Comparison of ENCODE assay signal across 16 mouse cellular contexts in the genomic region with DNA sequence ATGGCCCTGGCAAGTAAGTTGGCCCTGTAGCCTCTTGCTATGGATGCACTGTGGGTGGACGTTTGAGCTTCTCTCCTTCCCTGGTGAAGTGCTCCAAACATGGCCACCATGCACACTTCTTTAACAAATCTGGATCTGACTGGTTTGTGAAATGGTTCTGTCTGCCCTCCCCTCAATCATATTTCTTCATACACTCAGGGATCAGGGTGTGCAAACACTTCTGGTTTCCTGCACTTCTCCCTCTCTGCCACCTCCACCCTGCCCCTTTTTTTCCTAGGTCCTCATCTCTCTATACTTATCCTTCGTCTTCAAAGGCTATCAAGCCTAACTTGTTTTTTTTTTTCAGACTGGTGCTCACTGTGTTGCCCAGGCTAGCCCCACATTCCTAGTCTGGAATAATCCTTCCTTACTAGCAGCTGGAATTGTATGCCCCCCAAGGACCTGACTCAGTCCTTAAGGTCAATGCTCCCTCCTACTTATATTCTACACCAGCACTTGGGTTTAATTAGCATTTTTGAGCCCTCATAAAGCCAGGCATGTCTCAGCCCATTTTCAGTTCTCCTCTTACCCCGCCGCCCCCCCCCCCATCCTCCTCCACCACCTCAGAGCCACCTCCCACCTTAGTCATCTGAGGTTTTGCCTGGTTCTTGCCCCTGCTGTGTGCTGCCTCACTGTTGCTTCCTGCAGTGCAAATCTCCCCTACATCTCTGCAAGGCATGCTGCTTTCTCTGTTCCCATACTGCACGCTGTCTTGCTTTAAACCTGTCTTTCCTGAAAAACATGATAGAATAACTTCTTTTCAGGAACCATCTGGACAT.
"Had no signal": no experiment of that assay in that cellular context is flagged by ENCODE, and none has a peak within 500 bp of the region (broad histone marks: within the 10 kb centered on the region; RNA-seq: fewer than 3 reads in every experiment).

No protein-coding gene starts in this region.

- H3K9me3 ChIP-seq: limb, embryonic 13.5 days; midbrain, embryonic 10.5 days; neural tube, embryonic 15.5 days had no signal

- H3K4me3 ChIP-seq: limb, embryonic 13.5 days; midbrain, embryonic 10.5 days; myocyte; neural tube, embryonic 15.5 days had no signal

- H3K27me3 ChIP-seq: limb, embryonic 13.5 days; neural tube, embryonic 15.5 days had no signal

- H3K4me2 ChIP-seq: limb, embryonic 13.5 days; neural tube, embryonic 15.5 days had no signal

- H3K4me1 ChIP-seq: neural tube, embryonic 15.5 days had no signal

- ATAC-seq: intestine, postnatal 0 days had no signal

- DNase-seq: kidney, adult 8-10 months; kidney, postnatal 10 days; kidney, postnatal 4 days; left cerebral cortex, postnatal 4 days; midbrain, embryonic 14.5 days; retina, postnatal 1 day; right cerebral cortex, postnatal 14 days; thymus, adult 18-20 months; thymus, postnatal 14 days had no signal

- H3K36me3 ChIP-seq: limb, embryonic 13.5 days; midbrain, embryonic 10.5 days; neural tube, embryonic 15.5 days had no signal

- H3K9ac ChIP-seq: limb, embryonic 13.5 days; liver, embryonic 14.5 days; neural tube, embryonic 15.5 days had no signal

- H3K27ac ChIP-seq: limb, embryonic 13.5 days; liver, embryonic 14.5 days; macrophage; midbrain, embryonic 10.5 days; neural tube, embryonic 15.5 days had no signal
